Mouse (Mus musculus): Measurements from ENCODE around the gene Ifi207.
"Not testable (repeated sequence)": the region's sequence is repeated elsewhere in the genome, so short reads cannot be mapped to it uniquely, and the experiment has no call there.

The Ifi207 gene

GRCm38 (mm10) chr1:173741656-173742055 is at the start of gene Ifi207:
TSS of gene Ifi207 (minus strand) at chr1:173741747.
- no peak for DNase-seq (ENCODE audit: low spot score in 2 of 2)

GRCm38 (mm10) chr1:173773457-173773856 is 31.9 kb upstream of the Ifi207 start:
- DNase-seq (ENCODE audit: low spot score in 2 of 2) = not testable (repeated sequence)

- DNase-seq (ENCODE audit: low spot score in 2 of 2) = not testable (repeated sequence)
Observed at GRCm38 (mm10) chr1:173766848-173767617, 25.5 kb upstream of the Ifi207 start, which contains the start of gene Ifi204. TSS of gene Ifi204 (minus strand) at chr1:173766943.

GRCm38 (mm10) chr1:173760032-173760431 is 18.5 kb upstream of the Ifi207 start:
- DNase-seq (ENCODE audit: low spot score in 2 of 2) = not testable (repeated sequence)

- no peak for DNase-seq (ENCODE audit: low spot score in 2 of 2)
Observed at GRCm38 (mm10) chr1:173742262-173742661, 715 bp upstream of the Ifi207 start.

GRCm38 (mm10) chr1:173740537-173740936 is 1.0 kb downstream of the Ifi207 start:
- no peak for DNase-seq (ENCODE audit: low spot score in 2 of 2)

- no peak for DNase-seq (ENCODE audit: low spot score in 2 of 2)
Observed at GRCm38 (mm10) chr1:173736986-173737385, 4.6 kb downstream of the Ifi207 start.

GRCm38 (mm10) chr1:173735015-173735414 is 6.5 kb downstream of the Ifi207 start:
- not testable (repeated sequence) for DNase-seq (ENCODE audit: low spot score in 2 of 2)

- DNase-seq (ENCODE audit: low spot score in 2 of 2) = no peak
Observed at GRCm38 (mm10) chr1:173733219-173733618, 8.3 kb downstream of the Ifi207 start.

GRCm38 (mm10) chr1:173694270-173694669 is 47.3 kb downstream of the Ifi207 start:
- DNase-seq (ENCODE audit: low spot score in 2 of 2) = no peak

GRCm38 (mm10) chr1:173678605-173679004 is 62.9 kb downstream of the Ifi207 start:
- not testable (repeated sequence) for DNase-seq (ENCODE audit: low spot score in 2 of 2)

GRCm38 (mm10) chr1:173673458-173674097 is 68.0 kb downstream of the Ifi207 start, which contains the start of gene Ifi208:
TSS of gene Ifi208 (plus strand) at chr1:173673675.
- DNase-seq (ENCODE audit: low spot score in 2 of 2) = not testable (repeated sequence)
